Mouse (Mus musculus) testis, postnatal 14 days (tissue): ENCODE data around the gene Ppp1r9a.

Experiments used
- DNase-seq: peaks from one replicate; pipeline ENCODE4 v3.0.0; 2021; ENCODE audit warnings: low spot score

Ppp1r9a gene

GRCm38 (mm10) chr6:5199916-5200315 is 297.2 kb downstream of the Ppp1r9a start:
- DNase-seq = no peak

- DNase-seq = no peak
These were observed 305.1 kb downstream of the Ppp1r9a start for GRCm38 (mm10) chr6:5207817-5208216.
